Mouse (Mus musculus): ENCODE data around the gene Lgi4.

GRCm38 (mm10) chr7:31052636-31053434 is 6.3 kb upstream of the Lgi4 start:
- TF ChIP-seq EP300 (optimal IDR thresholded peaks at IDR 0.05) (no peak), CTCF (IDR thresholded peaks at IDR 0.05; ENCODE audit: low read depth) (peak; percentile 53)

Data from stomach, postnatal 0 days (tissue).